Mouse (Mus musculus) lung, postnatal 10 days (tissue): ENCODE results near the gene Jaml.

Experiments used
- DNase-seq: peaks from one replicate; pipeline ENCODE4 v3.0.0; 2021

Gene Jaml

DNA sequence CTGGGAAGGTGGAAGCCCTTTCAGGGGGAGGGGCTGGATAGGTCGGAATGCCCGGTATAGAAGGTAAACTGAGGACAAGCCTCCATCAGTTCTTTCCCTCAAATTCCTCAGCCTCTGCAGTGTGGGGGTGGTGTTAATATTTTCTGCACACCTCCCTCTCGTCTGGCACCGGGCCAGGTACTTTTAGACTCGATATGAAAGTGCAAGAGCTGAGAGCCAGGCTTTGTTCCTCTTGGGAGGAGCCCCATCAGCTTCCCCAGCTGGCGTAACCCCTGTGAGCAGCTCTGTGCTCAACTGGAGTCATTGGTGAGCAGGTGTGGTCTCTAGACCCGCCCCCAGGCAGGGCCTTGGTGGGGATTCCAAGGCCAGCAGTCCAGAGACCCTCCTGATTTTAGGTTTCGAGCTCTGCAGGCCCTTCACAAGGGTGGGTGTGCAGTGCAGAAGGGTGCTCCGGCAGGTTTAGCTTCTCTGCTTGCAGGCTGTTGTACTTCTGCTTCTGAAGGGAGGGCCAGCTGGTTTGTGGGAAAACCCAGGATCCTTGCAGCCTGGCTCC lies 43.3 kb downstream of the Jaml start:
- DNase-seq = peak; percentile 52

DNA sequence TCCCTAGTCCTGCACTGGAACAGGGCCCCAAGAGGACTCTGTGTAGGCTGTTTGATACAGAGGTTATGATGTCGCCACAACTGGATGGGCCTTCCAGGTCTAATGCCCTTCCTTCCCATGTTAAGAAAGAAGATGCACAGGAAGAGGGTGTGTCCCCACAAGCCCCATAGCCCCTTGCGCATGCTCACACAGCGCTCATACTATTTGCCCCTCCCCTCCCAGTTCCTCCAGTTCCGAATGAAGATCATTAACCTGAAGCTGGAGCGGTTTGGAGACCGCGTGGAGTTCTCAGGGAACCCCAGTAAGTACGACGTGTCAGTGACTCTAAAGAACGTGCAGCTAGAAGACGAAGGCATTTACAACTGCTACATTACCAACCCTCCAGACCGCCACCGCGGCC lies 46.2 kb downstream of the Jaml start:
- no peak for DNase-seq

DNA sequence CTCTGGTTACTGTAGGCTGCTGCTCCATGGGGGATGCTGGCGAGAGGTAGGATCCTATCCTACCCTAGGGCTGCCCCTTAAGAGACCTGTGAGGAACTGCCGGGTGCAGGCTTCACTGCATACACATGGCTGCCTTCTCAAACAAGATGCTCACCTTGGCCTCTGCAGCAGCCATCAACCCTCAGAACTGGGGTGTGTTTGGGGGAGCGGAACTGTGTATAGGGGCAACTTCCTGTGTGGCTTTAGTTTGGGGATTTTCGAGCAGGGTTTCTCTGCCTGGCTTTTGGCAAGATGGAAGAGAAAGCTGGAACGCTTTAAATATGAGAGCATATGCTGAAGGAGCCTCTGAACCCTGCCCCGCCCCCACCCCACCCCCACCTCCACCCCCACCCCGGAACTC lies 48.0 kb downstream of the Jaml start:
- no peak for DNase-seq

DNA sequence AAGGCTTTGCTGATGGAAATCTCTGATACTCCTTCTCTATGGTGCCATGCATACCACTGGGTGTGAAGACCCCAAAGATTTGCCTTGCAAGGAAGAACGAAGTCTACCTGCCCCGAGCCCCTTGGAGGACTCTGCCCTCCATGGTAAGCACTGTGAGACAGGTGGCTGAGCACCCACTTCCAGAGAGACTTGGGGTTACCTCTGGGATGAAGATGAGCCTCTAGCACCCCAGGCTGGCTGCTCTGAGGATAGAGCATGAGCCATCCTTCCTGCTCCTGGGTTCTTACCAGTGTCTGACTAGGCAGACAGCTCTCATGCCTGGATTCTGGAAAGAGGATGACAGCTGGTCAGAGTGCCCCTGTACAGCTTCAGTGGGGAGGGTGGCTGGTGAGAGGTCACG lies 51.1 kb downstream of the Jaml start:
- DNase-seq = no peak

DNA sequence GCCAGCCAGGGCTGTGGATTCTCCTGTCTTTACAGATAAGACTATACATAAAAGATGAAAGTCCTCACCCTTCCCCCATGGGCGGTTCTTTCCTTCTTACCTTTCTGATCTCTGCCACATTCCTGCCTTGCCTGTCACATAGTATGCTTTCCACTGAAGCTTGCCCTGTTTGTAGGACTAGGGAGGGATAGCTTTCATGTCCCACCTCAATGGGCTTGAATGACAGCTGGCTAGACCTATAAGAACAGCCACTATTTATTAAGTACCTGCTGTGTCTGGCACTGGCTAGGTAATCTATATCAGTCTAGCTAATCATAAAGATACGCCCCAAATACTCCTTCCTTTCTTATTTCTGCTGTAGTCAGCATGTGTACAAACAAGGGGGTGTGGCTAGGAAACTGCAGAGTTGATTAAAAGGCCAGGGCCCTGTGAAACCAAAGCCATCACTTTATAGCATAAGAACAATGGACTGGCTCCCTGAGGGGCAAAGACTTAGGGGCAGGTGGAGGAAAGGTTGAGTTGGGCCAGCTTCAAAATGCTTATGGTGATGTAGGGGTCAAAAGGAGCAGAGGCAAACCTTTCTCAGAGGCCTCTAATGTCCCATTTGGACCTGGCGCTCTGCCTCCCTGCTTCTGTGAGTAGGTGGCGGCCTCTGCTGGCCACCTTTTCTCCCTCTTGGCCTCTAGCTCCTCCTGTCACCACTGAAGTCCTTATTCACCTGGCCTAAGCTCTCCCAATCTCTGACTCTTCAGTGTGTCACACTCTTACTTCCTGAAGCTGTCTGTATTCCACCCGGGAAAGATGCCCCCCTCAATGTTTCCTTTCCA lies 54.7 kb downstream of the Jaml start:
- DNase-seq = peak; percentile 61

DNA sequence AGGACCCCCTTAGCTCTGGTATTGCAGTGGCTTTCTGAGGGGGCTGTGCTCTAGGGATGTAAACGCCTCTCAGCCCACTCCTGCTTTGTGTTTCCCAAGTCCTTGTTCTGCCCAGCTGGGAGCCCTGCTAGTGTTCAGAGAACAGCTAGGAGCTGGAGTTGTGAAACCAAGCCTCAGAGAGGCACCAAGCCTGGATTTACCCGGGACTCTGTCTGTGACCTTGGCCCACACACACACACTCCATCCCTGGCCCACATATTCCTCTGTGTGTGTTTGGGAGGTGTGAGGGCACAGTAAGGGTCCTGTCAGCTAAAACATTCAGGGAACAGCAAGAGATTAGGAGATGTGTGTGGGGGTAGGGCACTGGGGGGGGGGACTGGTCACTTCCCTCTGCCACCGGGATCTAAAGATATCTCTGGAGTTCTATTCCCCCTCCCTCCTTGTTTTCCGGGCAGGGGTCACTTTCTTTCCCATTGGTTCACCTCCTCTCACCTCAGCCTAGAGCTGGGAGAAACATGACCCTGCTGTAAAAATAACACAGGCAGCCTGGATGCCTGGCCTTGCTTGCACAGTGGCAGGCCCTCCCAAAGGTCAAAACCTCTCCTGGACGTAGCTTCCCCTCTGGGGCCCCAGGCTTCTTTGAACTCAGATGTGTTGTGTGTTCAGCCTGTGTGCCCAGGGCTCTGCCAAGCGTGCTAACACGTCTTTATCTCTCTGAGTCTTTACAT lies 57.6 kb downstream of the Jaml start:
- DNase-seq = no peak

DNA sequence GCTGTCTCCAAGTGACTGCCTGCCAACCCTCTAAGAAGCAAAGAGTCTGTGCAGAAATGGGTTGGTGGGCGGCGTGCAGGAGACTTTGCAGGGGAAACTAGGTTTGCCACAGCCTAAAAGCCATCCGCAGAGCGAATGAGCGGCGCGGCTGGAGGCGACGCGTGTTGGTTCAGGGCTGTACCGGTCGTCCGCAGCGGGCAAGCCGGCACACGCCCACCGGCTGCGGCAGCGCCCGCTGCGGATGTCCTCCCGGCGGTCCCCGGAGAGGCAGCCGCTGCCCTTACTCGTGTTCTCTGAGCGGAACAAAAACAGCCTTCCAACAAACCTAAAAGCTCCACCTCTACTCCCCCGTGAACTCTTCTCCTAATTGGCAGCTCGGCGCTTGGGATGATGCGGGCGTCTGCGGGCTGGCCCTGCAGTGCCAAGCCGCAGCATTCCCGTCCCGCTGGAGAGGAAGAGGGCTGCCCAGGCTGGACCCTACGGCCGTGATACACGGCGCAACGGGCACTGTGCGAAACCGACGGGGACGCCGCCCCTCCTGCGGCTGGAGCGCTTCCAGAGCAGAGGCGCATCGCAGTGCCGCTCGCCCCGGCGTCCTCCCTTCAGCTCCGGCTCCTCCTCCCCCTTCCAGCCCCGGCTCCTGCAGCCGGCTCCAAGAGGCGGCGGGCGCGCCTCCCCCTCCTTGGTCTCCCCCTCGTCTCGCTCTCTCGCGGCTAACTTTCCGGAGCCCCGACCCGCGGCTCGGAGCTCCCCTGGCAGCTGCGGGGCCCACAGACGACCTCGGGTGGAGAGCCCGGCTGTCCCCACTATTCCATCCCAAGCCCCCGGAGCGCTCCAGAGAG lies 59.4 kb downstream of the Jaml start, which contains the start of gene Scn4b:
Gene Scn4b, plus strand, starts transcription at position 205 of the 842 bp plus-strand sequence.
- DNase-seq = peak; percentile 51

DNA sequence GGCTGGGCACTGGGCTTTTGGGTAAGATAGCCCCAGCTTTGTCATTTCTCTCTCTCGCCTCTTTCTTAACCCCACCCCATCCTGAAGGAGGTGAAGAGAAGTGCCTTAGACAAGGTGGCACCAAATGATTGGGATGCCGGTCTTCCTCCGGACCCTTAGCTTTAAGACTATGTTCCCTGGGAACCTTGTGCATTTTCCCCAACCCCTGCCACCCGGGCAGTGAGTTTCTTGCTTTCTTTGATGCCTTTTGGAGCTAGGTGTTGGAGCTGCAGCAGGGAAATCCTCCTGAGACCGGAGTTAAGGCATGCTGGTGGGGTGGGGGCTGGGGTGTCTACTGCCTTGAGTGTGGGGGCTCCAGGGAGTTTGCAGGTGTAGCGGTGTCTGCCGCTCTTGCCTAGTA lies 60.1 kb downstream of the Jaml start:
- no peak for DNase-seq

DNA sequence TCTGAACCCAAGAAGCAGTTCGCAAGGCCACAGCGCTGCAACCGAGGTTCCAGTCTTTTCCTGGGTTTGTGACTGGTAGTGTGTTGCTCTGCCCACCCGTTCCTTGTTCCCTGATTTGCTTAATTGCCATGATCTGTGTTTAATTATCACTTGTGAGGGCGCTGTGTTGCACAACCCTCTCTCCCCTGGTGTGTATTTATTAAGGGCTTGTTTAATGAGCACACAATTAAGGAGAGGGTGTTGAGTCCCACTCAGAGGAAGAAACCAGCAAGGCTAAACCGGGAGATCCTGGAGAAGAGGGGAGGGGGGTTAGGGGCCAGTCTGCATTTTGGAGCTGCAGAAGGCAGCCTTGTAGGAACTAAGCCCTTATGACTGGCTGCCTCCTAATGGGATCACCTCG lies 62.0 kb downstream of the Jaml start:
- DNase-seq = no peak

DNA sequence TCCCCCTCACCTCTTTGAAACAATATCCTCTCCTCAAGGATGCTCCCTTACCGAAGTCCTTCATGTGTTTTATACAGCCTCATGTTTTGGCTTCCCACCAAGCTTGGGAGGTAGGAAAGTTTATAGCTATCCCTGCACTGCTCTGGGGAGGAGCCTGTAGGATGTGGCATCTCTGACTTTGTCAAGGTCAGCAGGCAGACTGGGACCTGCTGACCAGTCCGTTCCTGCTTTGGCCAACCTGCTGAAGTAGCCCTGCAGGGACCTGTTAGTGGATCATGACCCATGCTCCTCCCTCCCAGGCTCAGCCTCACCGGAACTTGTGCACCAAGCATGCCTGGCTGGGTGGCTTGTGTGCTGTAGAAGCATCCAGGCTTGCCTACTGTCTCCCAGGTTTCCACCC lies 63.7 kb downstream of the Jaml start:
- no peak for DNase-seq

DNA sequence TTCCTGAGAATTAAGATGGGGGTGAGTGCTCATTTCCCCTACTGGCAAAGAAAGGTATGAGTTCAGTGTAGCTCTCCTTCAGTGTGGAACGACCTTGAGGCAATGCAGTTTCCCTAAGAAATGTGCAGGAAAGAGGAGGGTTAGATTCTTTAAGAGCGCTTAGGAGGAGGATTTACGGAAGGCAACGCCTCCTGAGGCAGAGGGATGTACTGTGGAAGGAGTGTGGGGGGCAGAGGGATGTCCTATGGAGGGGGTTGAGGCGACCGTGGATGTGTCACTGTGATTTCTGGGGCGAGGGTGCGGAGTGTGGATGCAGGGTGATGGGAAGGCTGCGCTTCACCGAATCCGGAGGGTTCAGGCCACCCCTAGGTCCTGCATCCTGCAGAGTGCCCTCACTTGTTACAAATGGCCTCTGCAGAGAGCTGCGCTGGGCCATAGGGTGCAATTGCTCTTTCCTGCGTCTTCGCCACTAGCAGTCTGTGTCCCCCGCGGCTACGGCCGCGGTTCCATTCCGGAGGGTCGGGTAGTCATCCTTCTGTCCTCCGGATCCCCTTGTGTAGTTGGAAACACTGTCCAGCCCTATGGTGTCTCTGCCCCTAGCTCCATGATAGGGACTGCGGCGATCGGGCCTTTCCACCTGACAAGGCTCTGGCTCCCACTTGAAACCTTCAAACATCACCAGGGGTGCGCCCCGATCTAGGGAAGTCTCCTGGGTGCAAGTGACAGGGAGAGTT lies 66.7 kb downstream of the Jaml start:
- DNase-seq = no peak

DNA sequence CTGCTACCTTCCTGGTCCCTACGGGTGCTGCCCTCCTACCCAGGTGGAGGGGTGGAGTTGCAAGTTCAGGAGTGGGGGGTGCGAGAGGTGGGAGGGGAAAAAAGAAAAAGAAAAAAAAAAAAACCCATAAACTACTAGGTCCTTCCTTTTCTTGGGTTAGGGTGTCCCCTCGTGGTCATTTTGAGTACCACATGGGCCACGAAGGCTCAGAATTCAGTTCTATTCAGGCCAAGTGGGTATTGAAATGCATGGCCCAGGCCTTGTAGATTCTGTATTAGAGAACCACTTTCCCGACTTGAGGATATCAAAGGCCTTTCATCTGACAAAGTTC lies 67.2 kb downstream of the Jaml start:
- DNase-seq = peak; percentile 79

DNA sequence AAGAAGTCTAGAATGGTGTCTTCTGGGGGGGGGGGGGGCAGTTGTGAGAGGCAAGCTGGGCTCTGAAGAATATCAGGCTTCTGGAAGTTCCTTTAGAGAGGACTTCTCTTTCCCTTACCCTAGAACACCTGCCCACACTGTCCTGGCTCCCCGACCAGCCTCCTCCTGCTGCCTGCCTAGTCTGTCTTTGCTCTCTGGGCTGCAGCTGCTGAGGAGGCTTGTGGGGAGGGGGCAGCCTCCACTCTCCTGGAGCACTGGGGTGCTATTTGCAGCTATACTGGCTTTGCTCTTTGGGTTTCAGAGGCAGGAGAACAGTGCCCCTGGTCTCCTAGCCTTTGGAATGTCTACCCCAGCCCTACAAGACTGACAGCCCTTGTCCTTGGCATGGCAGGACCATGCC lies 72.0 kb downstream of the Jaml start:
- DNase-seq = no peak

DNA sequence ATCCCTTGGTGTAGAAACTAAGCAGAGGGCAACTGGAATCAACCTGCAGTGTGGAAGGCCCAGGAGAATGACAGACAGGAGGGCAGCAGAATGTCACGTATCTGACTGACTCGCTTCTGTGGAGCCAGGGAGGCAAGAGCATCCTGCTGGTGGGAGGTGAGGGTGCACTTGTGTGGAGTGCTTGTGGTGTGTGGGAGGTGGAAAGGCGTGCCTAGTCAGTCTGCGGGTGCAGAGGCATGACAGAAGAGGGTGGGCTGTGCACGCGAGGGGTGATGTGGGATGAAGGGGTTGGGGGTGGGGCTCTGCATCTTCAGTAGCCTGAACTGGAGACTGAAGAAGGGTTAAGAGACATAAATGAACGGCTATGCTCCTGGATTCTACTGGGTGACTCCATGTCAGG lies 74.4 kb downstream of the Jaml start:
- DNase-seq = no peak
